Mouse (Mus musculus): ENCODE data around the gene Kif5a. TPM values are rescaled to one million over a fixed set of nuclear protein-coding genes. Genes with fewer than 3 reads are reported as not detected.
"Not testable (repeated sequence)": the region's sequence is repeated elsewhere in the genome, so short reads cannot be mapped to it uniquely, and the experiment has no call there.

Gene Kif5a
- polyA plus RNA-seq, 1 experiment from 2014 or later = 47.6 TPM

DNA sequence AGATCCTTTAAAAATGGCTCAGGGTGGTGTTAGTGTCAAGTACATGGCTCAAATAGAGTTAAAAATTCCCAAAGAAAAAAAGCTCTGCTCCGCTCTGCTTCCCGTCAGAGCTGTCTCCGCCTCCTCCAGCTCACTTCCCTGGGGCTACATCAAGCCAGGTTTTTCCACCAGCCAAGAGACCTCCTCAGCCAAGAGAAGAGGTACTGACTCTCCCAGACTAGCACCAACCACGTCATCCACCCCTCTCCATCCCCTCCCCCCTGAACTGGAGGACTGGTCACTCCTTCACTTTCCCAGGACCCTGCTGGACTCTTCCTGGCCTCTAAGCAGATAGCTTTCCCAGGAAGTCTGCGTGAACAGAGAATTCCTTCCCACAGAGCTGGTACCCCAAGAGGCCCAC, 66.8 kb downstream of the Kif5a start:
- H3K4me2 ChIP-seq (ENCODE audit: low read length) = peak overlapping the region; percentile 77
- peaks cover 47% of the 10 kb centered on the region for H3K36me3 ChIP-seq (ENCODE audit: control insufficient read depth, insufficient read depth, low read length)

GRCm38 (mm10) chr10:127195328-127196129, 67.6 kb downstream of the Kif5a start, which contains the start of gene Dtx3:
Gene Dtx3, minus strand, starts transcription at chr10:127195728.
- Histone ChIP-seq H3K36me3 (ENCODE audit: control insufficient read depth, insufficient read depth, low read length) (peaks cover 47% of the 10 kb centered on the region), H3K9me3 (replicated peaks; ENCODE audit: control insufficient read depth, low read length) (no peaks in the 10 kb centered on the region), H3K4me1 (ENCODE audit: control insufficient read depth, insufficient read depth, low read length) (peaks cover 13% of the 10 kb centered on the region), H3K4me3 (ENCODE audit: low read depth, low read length) (peak within 1 kb of the TSS; percentile 95), H3K4me2 (ENCODE audit: low read length) (peak within 1 kb of the TSS; percentile 77), H3K9ac (ENCODE audit: low read length) (peak within 1 kb of the TSS; percentile 98), H3K27me3 (replicated peaks; ENCODE audit: control insufficient read depth, insufficient read depth, low read length) (no peaks in the 10 kb centered on the region), H3K27ac (ENCODE audit: low read depth, low read length) (peak within 1 kb of the TSS; percentile 88)
- DNase-seq (ENCODE audit: low spot score) (peak; percentile 67), ATAC-seq (peak; percentile 76)
- 0% methylated on average over 34 of the region's 47 CpGs for WGBS

More for the DNA sequence above, 66.8 kb downstream of the Kif5a start:
- peak overlapping the region; percentile 95 for H3K4me3 ChIP-seq (ENCODE audit: low read depth, low read length)
- peak overlapping the region; percentile 88; the same call in 1 of the 2 replicates for H3K27ac ChIP-seq (ENCODE audit: low read depth, low read length)
- peak; percentile 67 for DNase-seq (ENCODE audit: low spot score)
- peak overlapping the region; percentile 98 for H3K9ac ChIP-seq (ENCODE audit: low read length)
- H3K27me3 ChIP-seq (replicated peaks; ENCODE audit: control insufficient read depth, insufficient read depth, low read length) = no peaks in the 10 kb centered on the region
- peaks cover 13% of the 10 kb centered on the region for H3K4me1 ChIP-seq (ENCODE audit: control insufficient read depth, insufficient read depth, low read length)
- no peaks in the 10 kb centered on the region for H3K9me3 ChIP-seq (replicated peaks; ENCODE audit: control insufficient read depth, low read length)
- ATAC-seq = peak; percentile 46
- WGBS = 3% methylated on average over 5 of the region's 5 CpGs

DNA sequence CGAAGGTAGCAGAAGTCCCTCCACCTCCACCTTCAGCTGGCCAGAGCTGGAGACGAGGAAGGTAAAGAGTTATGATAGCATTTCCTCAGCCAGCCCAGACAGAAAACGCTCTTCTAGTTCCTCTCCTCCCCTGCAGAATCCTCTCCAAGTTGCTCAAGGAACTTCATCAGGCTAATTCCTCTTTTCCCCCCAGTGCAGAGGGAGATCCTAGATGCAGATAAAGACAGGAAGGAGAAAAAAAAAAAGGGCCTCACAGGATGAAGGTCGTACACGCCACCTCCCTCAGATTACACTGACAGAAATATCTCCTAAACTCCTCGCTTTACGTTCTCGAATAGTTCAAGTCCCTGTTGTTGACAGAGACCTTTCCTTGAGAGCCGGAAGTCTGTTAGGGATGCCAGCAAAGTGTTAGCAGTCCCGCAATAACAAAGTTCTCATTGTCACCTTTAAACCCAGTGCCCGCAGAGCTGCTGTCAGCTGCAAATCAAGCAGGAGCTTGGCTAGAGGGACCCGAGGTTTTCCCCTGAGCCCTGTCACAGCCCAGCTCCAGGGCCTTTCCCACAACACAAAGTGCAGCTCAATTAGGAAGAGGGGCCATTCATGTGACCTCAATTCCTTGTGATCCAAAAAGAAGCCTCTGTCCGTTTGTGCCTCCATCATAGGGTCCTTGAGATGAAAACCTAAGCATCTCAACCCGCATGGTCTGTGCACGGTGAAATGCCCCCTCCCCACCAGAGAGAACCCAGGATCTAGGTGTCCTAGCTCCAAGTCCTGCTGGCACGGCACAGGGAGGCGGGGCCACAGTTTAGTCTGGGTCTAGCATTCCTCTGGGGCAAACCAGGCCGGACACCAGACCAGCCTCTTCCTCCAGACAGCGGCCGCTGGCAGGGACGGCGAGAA, 68.5 kb downstream of the Kif5a start:
- ATAC-seq (peak; percentile 51), DNase-seq (ENCODE audit: low spot score) (peak; percentile 43)
- Histone ChIP-seq H3K36me3 (ENCODE audit: control insufficient read depth, insufficient read depth, low read length) (peaks cover 39% of the 10 kb centered on the region), H3K9me3 (replicated peaks; ENCODE audit: control insufficient read depth, low read length) (no peaks in the 10 kb centered on the region), H3K4me1 (ENCODE audit: control insufficient read depth, insufficient read depth, low read length) (peaks cover 17% of the 10 kb centered on the region), H3K27me3 (replicated peaks; ENCODE audit: control insufficient read depth, insufficient read depth, low read length) (no peaks in the 10 kb centered on the region), H3K27ac (ENCODE audit: low read depth, low read length) (peak overlapping the region; percentile 88), H3K9ac (ENCODE audit: low read length) (peak overlapping the region; percentile 98), H3K4me3 (ENCODE audit: low read depth, low read length) (peak overlapping the region; percentile 95), H3K4me2 (ENCODE audit: low read length) (peak overlapping the region; percentile 77)
- WGBS = 26% methylated on average over 22 of the region's 22 CpGs

GRCm38 (mm10) chr10:127193011-127193410, 70.1 kb downstream of the Kif5a start:
- Histone ChIP-seq H3K9ac (ENCODE audit: low read length) (no peak overlapping the region), H3K36me3 (ENCODE audit: control insufficient read depth, insufficient read depth, low read length) (peaks cover 22% of the 10 kb centered on the region), H3K4me2 (ENCODE audit: low read length) (no peak overlapping the region), H3K4me3 (ENCODE audit: low read depth, low read length) (no peak overlapping the region), H3K27me3 (replicated peaks; ENCODE audit: control insufficient read depth, insufficient read depth, low read length) (no peaks in the 10 kb centered on the region), H3K4me1 (ENCODE audit: control insufficient read depth, insufficient read depth, low read length) (peaks cover 26% of the 10 kb centered on the region), H3K9me3 (replicated peaks; ENCODE audit: control insufficient read depth, low read length) (no peaks in the 10 kb centered on the region), H3K27ac (ENCODE audit: low read depth, low read length) (no peak overlapping the region)
- ATAC-seq = no peak
- no peak for DNase-seq (ENCODE audit: low spot score)
- WGBS = 87% methylated on average over 9 of the region's 9 CpGs

GRCm38 (mm10) chr10:127192057-127192328, 71.2 kb downstream of the Kif5a start:
- H3K9me3 ChIP-seq (replicated peaks; ENCODE audit: control insufficient read depth, low read length); H3K9ac ChIP-seq (ENCODE audit: low read length); H3K4me3 ChIP-seq (ENCODE audit: low read depth, low read length); DNase-seq (ENCODE audit: low spot score); H3K27me3 ChIP-seq (replicated peaks; ENCODE audit: control insufficient read depth, insufficient read depth, low read length); ATAC-seq; H3K27ac ChIP-seq (ENCODE audit: low read depth, low read length); H3K4me2 ChIP-seq (ENCODE audit: low read length): not testable (repeated sequence)
- Histone ChIP-seq H3K36me3 (ENCODE audit: control insufficient read depth, insufficient read depth, low read length) (peaks cover 20% of the 10 kb centered on the region), H3K4me1 (ENCODE audit: control insufficient read depth, insufficient read depth, low read length) (peaks cover 31% of the 10 kb centered on the region)
- 81% methylated on average over 1 of the region's 1 CpGs for WGBS

- H3K9ac ChIP-seq (ENCODE audit: low read length) = no peak overlapping the region
- no peaks in the 10 kb centered on the region for H3K9me3 ChIP-seq (replicated peaks; ENCODE audit: control insufficient read depth, low read length)
- H3K36me3 ChIP-seq (ENCODE audit: control insufficient read depth, insufficient read depth, low read length) = peaks cover 20% of the 10 kb centered on the region
- ATAC-seq (no peak), DNase-seq (ENCODE audit: low spot score) (no peak)
- WGBS = 78% methylated on average over 19 of the region's 19 CpGs
- H3K4me1 ChIP-seq (ENCODE audit: control insufficient read depth, insufficient read depth, low read length) = peaks cover 28% of the 10 kb centered on the region
- H3K4me2 ChIP-seq (ENCODE audit: low read length) = no peak overlapping the region
- H3K4me3 ChIP-seq (ENCODE audit: low read depth, low read length) = no peak overlapping the region
- no peaks in the 10 kb centered on the region for H3K27me3 ChIP-seq (replicated peaks; ENCODE audit: control insufficient read depth, insufficient read depth, low read length)
- no peak overlapping the region for H3K27ac ChIP-seq (ENCODE audit: low read depth, low read length)
Observed at GRCm38 (mm10) chr10:127191191-127192056, 71.7 kb downstream of the Kif5a start.

- Histone ChIP-seq H3K27me3 (replicated peaks; ENCODE audit: control insufficient read depth, insufficient read depth, low read length) (no peaks in the 10 kb centered on the region), H3K27ac (ENCODE audit: low read depth, low read length) (no peak overlapping the region), H3K9me3 (replicated peaks; ENCODE audit: control insufficient read depth, low read length) (no peaks in the 10 kb centered on the region), H3K9ac (ENCODE audit: low read length) (no peak overlapping the region), H3K4me2 (ENCODE audit: low read length) (peak overlapping the region; percentile 97; the same call in 1 of the 2 replicates), H3K4me3 (ENCODE audit: low read depth, low read length) (no peak overlapping the region), H3K36me3 (ENCODE audit: control insufficient read depth, insufficient read depth, low read length) (peaks cover 20% of the 10 kb centered on the region), H3K4me1 (ENCODE audit: control insufficient read depth, insufficient read depth, low read length) (peaks cover 25% of the 10 kb centered on the region)
- ATAC-seq (no peak), DNase-seq (ENCODE audit: low spot score) (no peak)
- 34% methylated on average over 14 of the region's 14 CpGs for WGBS
Observed at GRCm38 (mm10) chr10:127190398-127191190, 72.6 kb downstream of the Kif5a start.

All from forebrain, embryonic 14.5 days (tissue).